Mouse (Mus musculus): ENCODE measurements at regions not wholly inside any gene's neighbourhood (a gene's known extent, or its start where the extent isn't known, plus 50 kb on each side); places are given as distances from the start of the nearest gene placed in this dataset.

- TF ChIP-seq CTCF (IDR thresholded peaks at IDR 0.05; ENCODE audit: insufficient read depth, low read length) (no peak), POLR2A (IDR thresholded peaks at IDR 0.05; ENCODE audit: borderline replicate concordance, extremely low read depth, low read depth, low read length) (no peak)
Observed at GRCm38 (mm10) chr13:97479066-97479586, 238.2 kb downstream of the Enc1 start.

Measured in lung, adult 2 months (tissue).